Mouse (Mus musculus) E14TG2a.4 (cell line): ENCODE measurements at regions not wholly inside any gene's neighbourhood (a gene's known extent, or its start where the extent isn't known, plus 50 kb on each side); places are given as distances from the start of the nearest gene placed in this dataset.

ENCODE experiments used
- H3K27me3 ChIP-seq: 2 replicates; pipeline ENCODE4 v1.6.1; 2014; ENCODE audit warnings: low read length, control low read depth; ENCODE audit not compliant: insufficient read depth
- H3K36me3 ChIP-seq: 2 replicates; pipeline ENCODE4 v1.6.1; 2014; ENCODE audit warnings: low read length, control low read depth; ENCODE audit not compliant: insufficient read depth
- H3K4me1 ChIP-seq: replicated peaks from 2 replicates; pipeline ENCODE4 v1.6.1; 2014; ENCODE audit warnings: low read depth, low read length, control low read depth
- H3K4me3 ChIP-seq: replicated peaks from 2 replicates; pipeline ENCODE4 v1.5.1; 2014; ENCODE audit warnings: mild to moderate bottlenecking, low read length
- H3K9me3 ChIP-seq: 2 replicates; pipeline ENCODE4 v1.6.1; 2014; ENCODE audit warnings: low read length, control low read depth
- CTCF ChIP-seq: conservative IDR thresholded peaks from 2 replicates; pipeline ENCODE4 v1.5.1; 2014; ENCODE audit warnings: low read length
- NANOG ChIP-seq: IDR thresholded peaks from 2 replicates; pipeline ENCODE4 v1.6.1; 2014; ENCODE audit warnings: borderline replicate concordance, low read length, mixed read lengths
- POU5F1 ChIP-seq: IDR thresholded peaks from 2 replicates; pipeline ENCODE4 v1.6.1; 2014; ENCODE audit warnings: low read length, borderline replicate concordance

- Histone ChIP-seq H3K27me3 (0 out of 2 replicates have a peak, but pooled peaks cover 1% of the 10 kb centered on the region), H3K9me3 (peaks cover 30% of the 10 kb centered on the region), H3K36me3 (no peaks in the 10 kb centered on the region), H3K4me1 (no peaks in the 10 kb centered on the region), H3K4me3 (no peak overlapping the region)
- TF ChIP-seq POU5F1 (no peak), CTCF (no peak), NANOG (no peak)
Measured at GRCm38 (mm10) chr3:51036700-51037306, 187.4 kb upstream of the Noct start.

DNA sequence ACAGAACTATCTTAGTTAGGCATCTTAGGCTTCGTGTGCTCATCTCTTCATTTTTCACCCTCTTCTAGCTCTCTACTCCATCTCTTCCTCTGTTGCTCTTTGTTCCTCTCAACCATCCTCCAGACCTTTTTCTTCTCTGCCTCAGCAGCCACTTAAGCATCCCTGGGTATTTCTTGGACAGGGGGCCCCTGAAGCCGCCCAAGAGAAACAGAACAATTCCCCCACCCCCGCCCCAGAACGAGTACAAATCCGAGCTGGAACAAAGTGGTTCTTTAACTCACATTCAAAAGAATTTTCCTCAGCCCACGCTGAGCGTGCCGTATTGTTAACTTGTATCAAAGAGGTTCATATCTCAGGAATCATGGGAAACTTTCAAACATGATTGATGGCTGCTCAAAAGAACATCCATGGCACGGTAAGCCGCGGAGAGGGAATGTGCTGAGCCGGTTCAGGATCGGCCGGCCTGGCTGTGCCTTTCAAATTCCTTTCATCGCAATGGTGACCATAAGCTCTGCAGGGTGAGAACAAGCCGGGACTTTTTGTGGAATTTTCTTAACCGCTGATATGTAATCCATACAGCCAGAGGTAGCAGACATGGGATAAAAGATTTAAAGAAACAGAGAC lies 181.9 kb upstream of the Noct start:
- TF ChIP-seq CTCF (no peak), NANOG (no peak), POU5F1 (no peak)

DNA sequence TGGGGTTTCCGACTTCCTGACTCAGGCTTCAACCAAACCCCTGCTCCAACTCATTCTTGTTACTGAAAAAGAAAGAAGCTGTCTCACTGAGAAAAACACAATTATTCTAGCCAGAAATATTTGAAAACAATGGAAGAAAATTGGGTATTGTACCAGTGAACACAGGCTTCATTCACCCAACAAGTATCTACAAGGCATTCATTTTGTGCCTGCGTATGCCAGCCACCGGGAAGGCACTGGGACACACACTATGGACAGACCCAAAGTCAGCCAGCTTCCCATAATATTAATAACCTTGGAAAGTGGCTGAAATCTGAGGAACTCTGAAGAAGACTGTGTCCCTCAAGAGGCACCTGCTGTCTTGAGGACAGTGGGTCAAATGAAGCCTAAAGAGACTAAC lies 175.5 kb upstream of the Noct start:
- no peaks in the 10 kb centered on the region for H3K27me3 ChIP-seq
- H3K4me3 ChIP-seq, result no peak overlapping the region
- no peaks in the 10 kb centered on the region for H3K36me3 ChIP-seq
- TF ChIP-seq POU5F1 (no peak), CTCF (no peak), NANOG (no peak)
- H3K9me3 ChIP-seq, result peaks cover 3% of the 10 kb centered on the region; the same call in 1 of the 2 replicates
- no peaks in the 10 kb centered on the region for H3K4me1 ChIP-seq

More for the DNA sequence above, 181.9 kb upstream of the Noct start:
- Histone ChIP-seq H3K4me3 (no peak overlapping the region), H3K4me1 (0 out of 2 replicates have a peak, but pooled peaks cover 6% of the 10 kb centered on the region), H3K9me3 (peaks cover 8% of the 10 kb centered on the region), H3K36me3 (no peaks in the 10 kb centered on the region), H3K27me3 (peaks cover 13% of the 10 kb centered on the region)

DNA sequence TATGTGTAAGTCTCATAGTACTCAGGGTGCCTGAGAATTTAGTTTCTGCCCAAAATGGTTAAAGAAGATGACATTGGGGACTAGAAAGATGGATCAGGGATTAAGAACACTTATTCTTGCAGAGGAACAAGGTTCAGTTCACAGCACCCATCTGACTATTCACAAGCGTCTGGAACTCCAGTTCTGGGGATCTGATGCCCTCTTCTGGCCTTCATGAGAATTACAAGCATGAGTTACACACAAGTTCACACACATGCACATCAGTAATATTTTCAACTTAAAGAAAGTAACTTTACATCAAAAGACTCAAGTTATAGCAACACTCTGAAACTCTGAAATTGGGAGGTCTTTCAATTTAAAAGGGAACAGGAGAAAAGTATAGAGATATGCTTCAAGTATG lies 174.1 kb upstream of the Noct start:
- Histone ChIP-seq H3K4me3 (no peak overlapping the region), H3K4me1 (no peaks in the 10 kb centered on the region), H3K36me3 (no peaks in the 10 kb centered on the region), H3K27me3 (no peaks in the 10 kb centered on the region), H3K9me3 (peaks cover 3% of the 10 kb centered on the region; the same call in 1 of the 2 replicates)
- TF ChIP-seq NANOG (no peak), CTCF (peak; percentile 63)

DNA sequence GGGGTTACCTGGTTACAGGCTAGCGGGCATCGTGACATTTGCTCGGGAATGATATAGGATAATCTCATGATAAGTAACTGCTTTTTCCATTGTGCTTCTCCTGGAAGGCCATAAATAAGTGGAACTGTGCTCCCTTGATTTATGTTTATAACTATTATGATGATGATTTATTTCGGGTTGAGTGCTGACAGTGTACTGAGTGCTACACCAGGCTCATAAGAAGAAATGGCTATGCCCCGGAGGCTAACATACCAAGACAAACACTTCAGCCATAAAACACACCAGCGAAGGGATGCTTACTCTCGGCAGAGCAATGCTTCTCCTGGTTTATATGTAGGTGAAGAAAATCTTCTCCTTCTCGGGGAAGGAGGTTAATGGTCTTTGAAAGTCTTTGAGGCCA lies 169.2 kb upstream of the Noct start:
- Histone ChIP-seq H3K36me3 (no peaks in the 10 kb centered on the region), H3K4me1 (no peaks in the 10 kb centered on the region), H3K27me3 (no peaks in the 10 kb centered on the region), H3K4me3 (no peak overlapping the region), H3K9me3 (peaks cover 1% of the 10 kb centered on the region; the same call in 1 of the 2 replicates)
- TF ChIP-seq CTCF, result no peak
- no peak for TF ChIP-seq POU5F1
- no peak for TF ChIP-seq NANOG

GRCm38 (mm10) chr3:51064201-51064600 lies 160.0 kb upstream of the Noct start:
- no peaks in the 10 kb centered on the region for H3K9me3 ChIP-seq
- H3K4me3 ChIP-seq, result no peak overlapping the region
- no peaks in the 10 kb centered on the region for H3K4me1 ChIP-seq
- TF ChIP-seq POU5F1 (no peak), NANOG (no peak), CTCF (no peak)
- H3K27me3 ChIP-seq, result no peaks in the 10 kb centered on the region; the same call in 1 of the 2 replicates
- H3K36me3 ChIP-seq, result no peaks in the 10 kb centered on the region

DNA sequence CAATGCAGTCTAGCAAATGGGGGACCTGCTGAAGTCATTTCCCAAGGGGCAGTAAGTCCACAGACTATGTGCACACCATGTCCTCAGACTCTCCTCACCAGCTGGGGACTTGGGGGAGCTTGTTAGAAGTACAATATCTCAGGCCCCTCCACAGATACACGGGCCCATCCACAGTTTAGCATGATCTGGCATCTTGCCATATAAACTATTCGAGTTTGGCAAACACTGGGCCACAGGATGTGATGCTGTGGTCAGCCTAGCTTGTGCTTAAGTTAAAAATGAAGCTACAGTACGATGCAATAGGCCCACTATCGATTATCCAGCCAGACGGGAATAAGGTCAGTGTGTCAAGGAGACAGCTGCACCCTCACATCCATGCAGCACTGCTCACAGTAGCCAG lies 157.9 kb upstream of the Noct start:
- TF ChIP-seq CTCF (no peak), NANOG (no peak), POU5F1 (no peak)
- H3K4me3 ChIP-seq, result no peak overlapping the region
- no peaks in the 10 kb centered on the region for H3K9me3 ChIP-seq
- H3K27me3 ChIP-seq, result no peaks in the 10 kb centered on the region; the same call in 1 of the 2 replicates
- H3K4me1 ChIP-seq, result no peaks in the 10 kb centered on the region
- no peaks in the 10 kb centered on the region for H3K36me3 ChIP-seq

DNA sequence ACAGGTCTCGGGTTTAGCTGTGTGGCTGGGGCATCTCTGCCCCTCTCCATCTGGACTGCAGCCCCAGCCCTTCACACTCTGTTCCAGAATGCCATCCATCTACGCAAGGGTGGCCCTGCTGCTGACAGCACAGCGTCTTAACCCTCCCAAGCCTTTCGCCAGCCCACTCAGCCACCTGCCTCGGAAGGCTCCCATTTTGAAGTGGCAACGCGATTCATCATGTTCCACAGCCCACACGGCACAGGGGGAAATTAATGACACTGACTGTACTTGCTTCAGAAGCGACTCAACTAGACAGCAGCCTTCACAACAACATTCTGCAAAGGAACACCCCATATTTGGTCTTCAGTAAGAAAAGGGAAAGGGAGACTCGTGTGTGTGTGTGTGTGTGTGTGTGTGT lies 151.8 kb upstream of the Noct start:
- Histone ChIP-seq H3K4me3 (no peak overlapping the region), H3K27me3 (no peaks in the 10 kb centered on the region), H3K36me3 (no peaks in the 10 kb centered on the region), H3K9me3 (no peaks in the 10 kb centered on the region), H3K4me1 (no peaks in the 10 kb centered on the region)
- TF ChIP-seq POU5F1, result no peak
- TF ChIP-seq CTCF, result no peak
- no peak for TF ChIP-seq NANOG
